Mouse (Mus musculus): ENCODE measurements at regions not wholly inside any gene's neighbourhood (a gene's known extent, or its start where the extent isn't known, plus 50 kb on each side); places are given as distances from the start of the nearest gene placed in this dataset.
A peak's percentile ranks its signal among the peaks of the same experiment; 100 is the strongest.

DNA sequence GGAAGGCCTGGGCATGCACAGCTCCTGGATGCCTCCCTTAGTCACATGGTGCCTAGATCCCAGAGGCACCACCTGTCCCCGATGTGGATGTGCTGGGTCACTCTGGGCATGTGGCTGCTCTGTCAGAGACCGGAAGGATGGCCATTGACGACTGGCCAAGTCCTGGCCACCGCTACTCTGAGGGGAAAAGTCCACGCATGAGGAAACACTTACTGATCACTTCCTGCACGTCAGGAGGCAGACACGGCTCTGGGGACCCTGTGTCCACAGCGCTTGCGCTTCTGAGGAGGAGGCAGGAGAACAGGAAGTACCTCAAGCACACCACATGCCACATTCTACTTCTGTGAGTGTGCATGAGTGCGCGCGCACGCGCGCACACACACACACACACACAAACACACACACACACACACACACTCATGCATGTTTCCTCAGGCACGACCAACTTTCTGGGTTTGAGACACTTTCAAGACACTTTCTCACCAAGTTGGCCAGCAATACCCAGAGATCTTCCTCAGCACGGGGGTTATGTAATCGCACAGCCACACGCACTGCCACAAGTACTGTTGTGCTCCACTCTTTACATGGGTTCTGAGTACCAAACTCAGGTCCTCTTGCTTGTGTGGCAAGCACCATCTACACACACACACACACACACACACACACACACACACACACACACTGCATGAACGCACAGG is 85.7 kb upstream of the Tmem189 start:
- Histone ChIP-seq H3K27me3 (ENCODE audit: control insufficient read depth, insufficient read depth, low read depth, low read length) (no peaks in the 10 kb centered on the region), H3K9ac (ENCODE audit: low read depth, low read length) (no peak overlapping the region), H3K4me2 (ENCODE audit: low read length) (no peak overlapping the region), H3K4me1 (ENCODE audit: control insufficient read depth, insufficient read depth, low read length) (peaks cover 12% of the 10 kb centered on the region), H3K36me3 (ENCODE audit: control insufficient read depth, insufficient read depth, low read length) (no peaks in the 10 kb centered on the region), H3K9me3 (replicated peaks; ENCODE audit: control insufficient read depth, low read length, poor library complexity, severe bottlenecking) (no peaks in the 10 kb centered on the region), H3K27ac (ENCODE audit: low read length) (no peak overlapping the region), H3K4me3 (ENCODE audit: low read depth, low read length) (no peak overlapping the region)
- no peak for ATAC-seq
- WGBS = 76% methylated on average over 20 of the region's 20 CpGs

DNA sequence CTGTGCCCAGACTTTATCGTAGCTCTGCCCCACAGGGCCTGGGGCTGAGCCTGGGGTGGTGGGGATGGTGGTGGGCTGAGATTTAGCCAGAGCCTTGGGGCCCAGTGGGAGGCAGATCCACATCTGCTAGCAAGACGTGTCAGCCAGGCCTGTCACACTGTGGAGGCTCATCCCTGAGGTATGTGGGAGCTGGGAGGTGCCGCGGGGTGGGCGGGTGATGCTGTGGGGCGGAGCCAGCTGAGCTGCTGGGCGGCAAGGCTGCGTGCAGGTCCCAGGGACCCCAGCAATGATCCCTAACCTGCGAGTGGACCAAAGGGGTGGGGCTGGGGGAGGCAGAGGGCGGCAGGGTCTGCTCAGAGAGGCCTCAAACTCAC is 85.2 kb upstream of the Tmem189 start:
- ATAC-seq = no peak
- no peaks in the 10 kb centered on the region for H3K9me3 ChIP-seq (replicated peaks; ENCODE audit: control insufficient read depth, low read length, poor library complexity, severe bottlenecking)
- H3K4me2 ChIP-seq (ENCODE audit: low read length) = no peak overlapping the region
- H3K9ac ChIP-seq (ENCODE audit: low read depth, low read length) = no peak overlapping the region
- H3K4me1 ChIP-seq (ENCODE audit: control insufficient read depth, insufficient read depth, low read length) = peaks cover 12% of the 10 kb centered on the region
- H3K27ac ChIP-seq (ENCODE audit: low read length) = no peak overlapping the region
- H3K27me3 ChIP-seq (ENCODE audit: control insufficient read depth, insufficient read depth, low read depth, low read length) = no peaks in the 10 kb centered on the region
- WGBS = 20% methylated on average over 10 of the region's 10 CpGs
- H3K36me3 ChIP-seq (ENCODE audit: control insufficient read depth, insufficient read depth, low read length) = no peaks in the 10 kb centered on the region
- H3K4me3 ChIP-seq (ENCODE audit: low read depth, low read length) = no peak overlapping the region

DNA sequence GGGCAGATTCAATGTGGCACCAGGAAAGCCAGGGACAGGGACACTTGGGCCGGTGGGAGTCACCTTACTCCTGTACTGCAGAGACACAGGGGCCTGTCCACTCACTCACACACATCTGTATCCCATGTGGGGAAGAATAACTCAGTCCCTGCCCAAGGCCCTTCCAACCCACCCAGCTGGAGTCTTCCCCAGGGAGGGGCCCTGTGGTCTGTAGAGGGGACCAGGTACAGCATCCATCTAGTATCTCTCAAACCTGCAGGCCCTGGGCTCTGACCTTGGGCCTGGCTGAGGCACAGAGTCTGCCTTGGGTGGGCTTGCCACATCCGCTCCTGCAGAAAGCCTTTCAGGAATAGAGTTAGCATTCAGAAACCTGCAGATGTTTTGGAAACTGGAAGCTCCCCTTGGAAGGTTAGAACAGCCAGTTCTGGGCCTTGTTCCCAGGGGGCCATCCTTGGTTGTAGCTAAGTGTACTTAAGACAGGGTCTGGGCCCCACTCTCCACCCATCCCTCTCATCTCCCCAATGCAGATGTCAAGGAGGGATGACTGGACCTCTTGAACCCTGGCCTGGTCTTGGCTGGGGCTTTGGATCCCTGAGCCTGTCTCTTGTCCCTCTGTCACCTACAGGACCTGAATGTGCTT is 84.7 kb upstream of the Tmem189 start:
- WGBS = 100% methylated on average over 2 of the region's 2 CpGs
- H3K9ac ChIP-seq (ENCODE audit: low read depth, low read length) = no peak overlapping the region

DNA sequence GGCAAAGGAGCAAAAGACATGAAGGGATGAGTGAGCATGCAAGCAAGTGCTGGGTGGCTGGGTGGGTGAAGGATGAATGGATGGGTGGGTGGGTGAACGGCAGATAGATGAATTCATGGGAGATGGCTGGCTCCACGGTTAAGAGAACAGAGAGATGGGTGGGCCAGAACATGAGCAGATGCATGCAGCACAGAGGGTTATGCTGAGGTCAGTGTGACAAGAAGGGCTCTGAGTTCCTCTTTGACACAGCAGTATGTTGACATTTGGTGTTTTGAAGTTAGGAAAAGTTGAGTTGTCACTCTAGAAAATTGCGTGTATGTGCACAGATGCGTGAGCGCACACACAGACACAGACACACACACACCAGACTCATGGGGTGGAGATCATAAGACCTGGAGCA is 83.2 kb upstream of the Tmem189 start:
- peaks cover 8% of the 10 kb centered on the region for H3K4me1 ChIP-seq (ENCODE audit: control insufficient read depth, insufficient read depth, low read length)
- ATAC-seq = no peak
- no peak overlapping the region for H3K9ac ChIP-seq (ENCODE audit: low read depth, low read length)
- no peaks in the 10 kb centered on the region for H3K36me3 ChIP-seq (ENCODE audit: control insufficient read depth, insufficient read depth, low read length)
- H3K4me3 ChIP-seq (ENCODE audit: low read depth, low read length) = no peak overlapping the region
- no peaks in the 10 kb centered on the region for H3K27me3 ChIP-seq (ENCODE audit: control insufficient read depth, insufficient read depth, low read depth, low read length)
- WGBS = 95% methylated on average over 5 of the region's 5 CpGs
- no peaks in the 10 kb centered on the region for H3K9me3 ChIP-seq (replicated peaks; ENCODE audit: control insufficient read depth, low read length, poor library complexity, severe bottlenecking)
- H3K27ac ChIP-seq (ENCODE audit: low read length) = no peak overlapping the region
- H3K4me2 ChIP-seq (ENCODE audit: low read length) = no peak overlapping the region

More for the DNA sequence above, 84.7 kb upstream of the Tmem189 start:
- no peak for ATAC-seq
- Histone ChIP-seq H3K36me3 (ENCODE audit: control insufficient read depth, insufficient read depth, low read length) (no peaks in the 10 kb centered on the region), H3K9me3 (replicated peaks; ENCODE audit: control insufficient read depth, low read length, poor library complexity, severe bottlenecking) (no peaks in the 10 kb centered on the region), H3K4me2 (ENCODE audit: low read length) (no peak overlapping the region), H3K27me3 (ENCODE audit: control insufficient read depth, insufficient read depth, low read depth, low read length) (no peaks in the 10 kb centered on the region), H3K4me3 (ENCODE audit: low read depth, low read length) (no peak overlapping the region), H3K4me1 (ENCODE audit: control insufficient read depth, insufficient read depth, low read length) (peaks cover 12% of the 10 kb centered on the region), H3K27ac (ENCODE audit: low read length) (no peak overlapping the region)

DNA sequence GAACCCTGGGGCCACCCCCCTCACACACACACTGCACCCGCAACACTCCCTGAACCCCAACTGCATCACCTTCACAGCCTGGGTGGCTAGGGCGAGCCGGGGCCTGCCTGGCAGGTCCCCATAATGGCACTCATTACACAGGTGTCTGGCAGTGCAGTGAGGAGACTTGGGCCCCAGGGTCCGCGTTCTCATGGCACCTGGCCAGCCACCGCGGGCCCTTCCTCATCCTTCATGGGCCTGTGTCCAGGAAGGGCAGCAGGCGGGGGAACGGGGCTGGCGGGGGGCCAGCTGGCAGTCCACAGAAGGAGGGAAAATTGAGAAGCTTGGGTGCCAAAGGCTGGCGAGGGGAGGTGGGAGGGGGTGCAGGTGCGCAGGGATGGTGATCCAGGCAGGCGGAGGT is 78.3 kb upstream of the Tmem189 start:
- Histone ChIP-seq H3K4me2 (ENCODE audit: low read length) (no peak overlapping the region), H3K4me1 (ENCODE audit: control insufficient read depth, insufficient read depth, low read length) (no peaks in the 10 kb centered on the region; the same call in 1 of the 2 replicates), H3K27ac (ENCODE audit: low read length) (no peak overlapping the region), H3K4me3 (ENCODE audit: low read depth, low read length) (no peak overlapping the region), H3K9me3 (replicated peaks; ENCODE audit: control insufficient read depth, low read length, poor library complexity, severe bottlenecking) (no peaks in the 10 kb centered on the region), H3K27me3 (ENCODE audit: control insufficient read depth, insufficient read depth, low read depth, low read length) (no peaks in the 10 kb centered on the region), H3K36me3 (ENCODE audit: control insufficient read depth, insufficient read depth, low read length) (no peaks in the 10 kb centered on the region), H3K9ac (ENCODE audit: low read depth, low read length) (no peak overlapping the region)
- 79% methylated on average over 11 of the region's 13 CpGs for WGBS
- ATAC-seq = no peak

DNA sequence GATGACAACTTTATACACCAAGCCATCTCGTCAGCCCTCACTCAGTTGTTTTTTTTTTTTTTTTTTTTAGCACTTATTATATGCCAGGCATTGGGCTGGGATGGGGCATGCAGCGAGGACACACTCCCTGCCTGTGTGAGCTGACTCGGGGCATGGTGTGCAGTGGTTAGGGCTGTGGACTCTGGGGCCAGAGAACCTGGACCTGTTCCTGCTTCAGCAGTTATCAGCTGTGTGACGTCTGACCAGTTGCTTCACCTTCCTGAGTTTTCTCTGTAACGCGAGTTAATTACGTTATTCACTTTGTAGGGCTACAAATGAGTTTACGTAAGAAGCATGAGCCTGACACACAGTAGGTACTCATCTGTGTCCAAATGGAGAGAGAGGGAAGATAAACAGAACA is 77.7 kb upstream of the Tmem189 start:
- no peak overlapping the region for H3K9ac ChIP-seq (ENCODE audit: low read depth, low read length)
- no peaks in the 10 kb centered on the region for H3K9me3 ChIP-seq (replicated peaks; ENCODE audit: control insufficient read depth, low read length, poor library complexity, severe bottlenecking)
- ATAC-seq = no peak
- WGBS = 89% methylated on average over 8 of the region's 8 CpGs
- H3K27ac ChIP-seq (ENCODE audit: low read length) = no peak overlapping the region
- H3K27me3 ChIP-seq (ENCODE audit: control insufficient read depth, insufficient read depth, low read depth, low read length) = no peaks in the 10 kb centered on the region
- no peak overlapping the region for H3K4me2 ChIP-seq (ENCODE audit: low read length)
- no peaks in the 10 kb centered on the region for H3K36me3 ChIP-seq (ENCODE audit: control insufficient read depth, insufficient read depth, low read length)
- H3K4me3 ChIP-seq (ENCODE audit: low read depth, low read length) = no peak overlapping the region
- H3K4me1 ChIP-seq (ENCODE audit: control insufficient read depth, insufficient read depth, low read length) = no peaks in the 10 kb centered on the region; the same call in 1 of the 2 replicates

DNA sequence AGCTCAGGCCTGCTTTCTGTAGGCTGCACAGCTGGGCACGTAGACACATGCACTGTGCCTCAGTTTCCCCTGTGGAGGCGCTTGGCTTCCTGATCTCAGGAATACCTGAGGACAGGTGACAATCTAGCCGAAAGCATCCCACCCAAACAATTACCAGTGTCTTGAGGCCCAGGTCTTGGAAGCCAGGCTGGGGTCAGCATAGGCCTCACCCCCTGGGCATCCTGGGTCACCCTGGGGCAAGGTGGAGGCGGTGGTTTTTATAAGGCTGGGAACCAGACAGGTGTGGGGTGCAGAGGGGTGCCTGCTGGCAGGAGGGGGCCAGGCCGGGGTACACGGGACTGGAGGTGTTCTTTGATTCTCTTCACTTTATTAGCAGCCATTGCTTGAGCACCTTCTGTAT is 76.2 kb upstream of the Tmem189 start:
- no peak for ATAC-seq
- Histone ChIP-seq H3K4me2 (ENCODE audit: low read length) (no peak overlapping the region), H3K36me3 (ENCODE audit: control insufficient read depth, insufficient read depth, low read length) (no peaks in the 10 kb centered on the region)

DNA sequence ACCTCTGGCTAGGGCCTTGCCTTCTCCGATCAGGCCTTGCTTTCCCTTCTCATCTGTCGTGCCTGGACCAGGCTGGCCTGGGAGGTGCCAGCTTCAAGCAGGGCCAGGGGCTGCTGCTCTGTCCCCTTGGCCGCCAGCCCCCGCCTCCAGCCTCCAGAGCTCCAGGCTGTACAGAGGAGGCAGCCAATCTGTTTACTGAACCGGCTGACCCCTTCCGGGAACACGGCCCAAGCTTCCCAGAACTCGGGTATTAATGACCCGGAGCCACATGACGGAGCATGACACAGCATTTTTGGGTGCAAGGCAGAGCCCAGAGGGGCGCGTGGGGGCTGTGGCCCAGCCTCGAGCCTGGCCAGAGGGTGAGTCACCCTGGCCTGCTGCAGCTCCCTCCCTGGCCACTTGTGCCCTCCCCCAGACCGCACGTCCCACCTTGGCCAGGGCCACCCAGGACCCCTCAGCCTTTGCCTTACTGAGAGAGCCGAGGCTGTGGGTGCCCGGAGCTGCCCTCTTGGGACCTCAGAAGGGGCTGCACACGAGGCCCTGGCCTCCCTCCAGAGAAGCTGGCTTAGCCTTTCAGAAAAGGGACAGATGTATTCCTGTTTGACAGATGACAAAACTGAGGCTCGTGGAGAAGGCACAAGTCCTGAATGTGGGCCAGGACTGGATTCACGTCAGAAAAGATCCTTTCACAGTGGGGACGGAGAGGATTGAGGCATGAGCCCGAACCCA is 75.6 kb upstream of the Tmem189 start:
- H3K27me3 ChIP-seq (ENCODE audit: control insufficient read depth, insufficient read depth, low read depth, low read length) = no peaks in the 10 kb centered on the region
- WGBS = 41% methylated on average over 22 of the region's 22 CpGs
- ATAC-seq = peak; percentile 65; the same call in 1 of the 2 replicates

More for the DNA sequence above, 76.2 kb upstream of the Tmem189 start:
- no peak overlapping the region for H3K27ac ChIP-seq (ENCODE audit: low read length)
- H3K9ac ChIP-seq (ENCODE audit: low read depth, low read length) = no peak overlapping the region
- WGBS = 91% methylated on average over 6 of the region's 6 CpGs
- no peaks in the 10 kb centered on the region for H3K27me3 ChIP-seq (ENCODE audit: control insufficient read depth, insufficient read depth, low read depth, low read length)
- H3K9me3 ChIP-seq (replicated peaks; ENCODE audit: control insufficient read depth, low read length, poor library complexity, severe bottlenecking) = no peaks in the 10 kb centered on the region
- H3K4me3 ChIP-seq (ENCODE audit: low read depth, low read length) = no peak overlapping the region
- no peaks in the 10 kb centered on the region; the same call in 1 of the 2 replicates for H3K4me1 ChIP-seq (ENCODE audit: control insufficient read depth, insufficient read depth, low read length)

DNA sequence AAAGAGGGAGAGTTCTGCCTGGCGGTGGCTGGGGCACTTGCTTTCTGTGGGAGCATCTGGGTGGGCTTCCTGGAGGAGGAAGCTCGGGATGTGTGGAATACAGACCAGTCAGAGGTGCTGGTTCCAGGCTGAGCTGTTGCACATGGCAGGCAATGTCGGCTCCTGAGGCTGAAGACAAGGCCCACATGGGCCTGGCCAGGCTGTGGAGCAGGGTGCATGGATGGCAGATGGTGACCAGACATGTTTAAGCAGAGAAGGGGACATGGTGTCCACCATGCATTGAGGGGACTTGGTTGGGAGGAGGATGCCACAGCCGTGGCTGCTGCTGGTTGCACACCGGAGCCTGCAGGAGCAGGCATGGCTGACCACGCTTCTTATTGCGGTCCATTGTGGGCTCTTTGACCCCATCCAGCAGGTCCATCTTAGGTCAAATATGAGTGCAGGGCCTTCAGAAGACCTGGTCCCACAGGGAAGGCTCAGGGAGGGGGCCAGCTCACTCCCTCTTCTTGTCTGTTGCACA is 74.3 kb upstream of the Tmem189 start:
- whole genome bisulfite sequencing = 87% methylated on average over 7 of the region's 7 CpGs
- Histone ChIP-seq H3K36me3 (ENCODE audit: control insufficient read depth, insufficient read depth, low read length) (no peaks in the 10 kb centered on the region), H3K9me3 (replicated peaks; ENCODE audit: control insufficient read depth, low read length, poor library complexity, severe bottlenecking) (no peaks in the 10 kb centered on the region), H3K4me2 (ENCODE audit: low read length) (no peak overlapping the region), H3K4me3 (ENCODE audit: low read depth, low read length) (no peak overlapping the region), H3K27ac (ENCODE audit: low read length) (no peak overlapping the region), H3K4me1 (ENCODE audit: control insufficient read depth, insufficient read depth, low read length) (no peaks in the 10 kb centered on the region; the same call in 1 of the 2 replicates), H3K9ac (ENCODE audit: low read depth, low read length) (no peak overlapping the region), H3K27me3 (ENCODE audit: control insufficient read depth, insufficient read depth, low read depth, low read length) (no peaks in the 10 kb centered on the region)
- no peak for ATAC-seq

More for the DNA sequence above, 75.6 kb upstream of the Tmem189 start:
- no peak overlapping the region for H3K9ac ChIP-seq (ENCODE audit: low read depth, low read length)
- no peak overlapping the region for H3K27ac ChIP-seq (ENCODE audit: low read length)
- H3K4me2 ChIP-seq (ENCODE audit: low read length) = no peak overlapping the region
- no peak overlapping the region for H3K4me3 ChIP-seq (ENCODE audit: low read depth, low read length)
- no peaks in the 10 kb centered on the region for H3K36me3 ChIP-seq (ENCODE audit: control insufficient read depth, insufficient read depth, low read length)
- H3K4me1 ChIP-seq (ENCODE audit: control insufficient read depth, insufficient read depth, low read length) = no peaks in the 10 kb centered on the region; the same call in 1 of the 2 replicates
- no peaks in the 10 kb centered on the region for H3K9me3 ChIP-seq (replicated peaks; ENCODE audit: control insufficient read depth, low read length, poor library complexity, severe bottlenecking)

Measured in midbrain, embryonic 16.5 days (tissue).